35 mouse cellular contexts compared by ENCODE assay signal in genomic region chr16:38272483-38272882, GRCm38 (mm10). TPM values are rescaled to one million over a fixed set of nuclear protein-coding genes. Genes with fewer than 3 reads are reported as not detected.
DNase-seq lines count a peak whose midpoint lies in the region; ATAC-seq lines count a peak whose summit lies in the region.
"Had no signal": no experiment of that assay in that cellular context is flagged by ENCODE, and none has a peak within 500 bp of the region (broad histone marks: within the 10 kb centered on the region; RNA-seq: fewer than 3 reads in every experiment).

No protein-coding gene starts in this region.

- no peak overlapping the region for H3K4me3 ChIP-seq in intestine, embryonic 14.5 days (ENCODE audit: low read depth, low read length)
- H3K4me3 ChIP-seq in intestine, embryonic 16.5 days (ENCODE audit: low read length) = no peak overlapping the region
- H3K4me3 ChIP-seq in midbrain, embryonic 14.5 days (replicated peaks; ENCODE audit: low read depth, low read length) = no peak overlapping the region
- H3K4me3 ChIP-seq in midbrain, embryonic 11.5 days (ENCODE audit: low read depth, low read length) = no peak overlapping the region
- no peak overlapping the region for H3K4me3 ChIP-seq in forebrain, embryonic 12.5 days (replicated peaks)
- no peak overlapping the region for H3K4me3 ChIP-seq in forebrain, embryonic 16.5 days (replicated peaks; ENCODE audit: low read length)
- H3K4me3 ChIP-seq: embryonic facial prominence, embryonic 13.5 days; heart, embryonic 12.5 days; kidney, embryonic 15.5 days; liver, embryonic 12.5 days had no signal

- H3K36me3 ChIP-seq in intestine, embryonic 14.5 days (ENCODE audit: control insufficient read depth, insufficient read depth, low read length) = no peaks in the 10 kb centered on the region
- H3K36me3 ChIP-seq in intestine, embryonic 16.5 days (ENCODE audit: control insufficient read depth, insufficient read depth, low read length) = no peaks in the 10 kb centered on the region
- no peaks in the 10 kb centered on the region for H3K36me3 ChIP-seq in midbrain, embryonic 14.5 days (ENCODE audit: control insufficient read depth, insufficient read depth, low read length)
- H3K36me3 ChIP-seq in midbrain, embryonic 11.5 days (ENCODE audit: control insufficient read depth, insufficient read depth, low read length) = no peaks in the 10 kb centered on the region
- no peaks in the 10 kb centered on the region for H3K36me3 ChIP-seq in forebrain, embryonic 12.5 days (replicated peaks)
- no peaks in the 10 kb centered on the region for H3K36me3 ChIP-seq in forebrain, embryonic 16.5 days (ENCODE audit: control insufficient read depth, insufficient read depth)
- H3K36me3 ChIP-seq: embryonic facial prominence, embryonic 13.5 days; heart, embryonic 12.5 days; kidney, embryonic 15.5 days; liver, embryonic 12.5 days had no signal

- no peak for ATAC-seq in intestine, embryonic 14.5 days (replicated peaks; ENCODE audit: low FRiP score, low TSS enrichment, low read depth)
- ATAC-seq in intestine, embryonic 16.5 days = no peak
- ATAC-seq in midbrain, embryonic 14.5 days (ENCODE audit: low FRiP score, low TSS enrichment) = no peak; the same call in 1 of the 2 replicates
- ATAC-seq in midbrain, embryonic 11.5 days (ENCODE audit: low FRiP score) = no peak
- peak; percentile 55; the same call in 1 of the 2 replicates for ATAC-seq in forebrain, embryonic 12.5 days (ENCODE audit: low FRiP score)
- peak; percentile 43; the same call in 1 of the 2 replicates for ATAC-seq in forebrain, embryonic 16.5 days
- ATAC-seq: hindbrain, postnatal 0 days; liver, embryonic 12.5 days; liver, postnatal 0 days had no signal

- H3K4me2 ChIP-seq in intestine, embryonic 14.5 days (ENCODE audit: low read length) = no peak overlapping the region
- H3K4me2 ChIP-seq in intestine, embryonic 16.5 days (ENCODE audit: low read depth, low read length) = no peak overlapping the region
- no peak overlapping the region for H3K4me2 ChIP-seq in midbrain, embryonic 14.5 days (ENCODE audit: low read length)
- no peak overlapping the region for H3K4me2 ChIP-seq in midbrain, embryonic 11.5 days
- no peak overlapping the region for H3K4me2 ChIP-seq in forebrain, embryonic 12.5 days
- no peak overlapping the region for H3K4me2 ChIP-seq in forebrain, embryonic 16.5 days (ENCODE audit: low read length)
- H3K4me2 ChIP-seq: embryonic facial prominence, embryonic 13.5 days; heart, embryonic 12.5 days; kidney, embryonic 15.5 days; liver, embryonic 12.5 days had no signal

- 66% methylated on average over 5 of the region's 5 CpGs for whole genome bisulfite sequencing in intestine, embryonic 14.5 days
- WGBS in intestine, embryonic 16.5 days = 70% methylated on average over 5 of the region's 5 CpGs
- 26% methylated on average over 5 of the region's 5 CpGs for WGBS in midbrain, embryonic 14.5 days
- 45% methylated on average over 5 of the region's 5 CpGs for WGBS in midbrain, embryonic 11.5 days
- WGBS in forebrain, embryonic 12.5 days = 28% methylated on average over 5 of the region's 5 CpGs
- 14% methylated on average over 5 of the region's 5 CpGs for WGBS in forebrain, embryonic 16.5 days

- H3K27me3 ChIP-seq in intestine, embryonic 14.5 days (replicated peaks; ENCODE audit: control insufficient read depth, insufficient read depth, low read length) = no peaks in the 10 kb centered on the region
- no peaks in the 10 kb centered on the region for H3K27me3 ChIP-seq in intestine, embryonic 16.5 days (replicated peaks; ENCODE audit: control insufficient read depth, insufficient read depth, low read length)
- H3K27me3 ChIP-seq in midbrain, embryonic 14.5 days (ENCODE audit: control insufficient read depth, insufficient read depth, low read length) = no peaks in the 10 kb centered on the region
- no peaks in the 10 kb centered on the region for H3K27me3 ChIP-seq in midbrain, embryonic 11.5 days (ENCODE audit: control insufficient read depth, insufficient read depth, low read length)
- no peaks in the 10 kb centered on the region for H3K27me3 ChIP-seq in forebrain, embryonic 12.5 days
- H3K27me3 ChIP-seq in forebrain, embryonic 16.5 days (replicated peaks; ENCODE audit: control insufficient read depth, insufficient read depth, low read length) = no peaks in the 10 kb centered on the region
- H3K27me3 ChIP-seq: embryonic facial prominence, embryonic 13.5 days; heart, embryonic 12.5 days; kidney, embryonic 15.5 days; liver, embryonic 12.5 days had no signal

- DNase-seq in intestine, embryonic 14.5 days (ENCODE audit: low spot score) = peak; percentile 23
- peak; percentile 69 for DNase-seq in midbrain, embryonic 14.5 days
- DNase-seq in midbrain, embryonic 11.5 days (ENCODE audit: low spot score, missing footprints) = no peak
- DNase-seq in ovary, postnatal 36 days (ENCODE audit: low spot score) = no peak
- no peak for DNase-seq in adrenal gland, postnatal 25 days
- DNase-seq: adrenal gland, postnatal 36 days; B cell, adult 2 months; cerebellum, adult 8-10 months; cerebellum, postnatal 36 days; gastrocnemius, postnatal 10 days; heart, postnatal 4 days; kidney, postnatal 25 days; liver, postnatal 0 days; lung, postnatal 36 days; right cerebral cortex, adult 18-20 months; spleen, adult 18-20 months; thymus, postnatal 14 days had no signal

- no peaks in the 10 kb centered on the region for H3K9me3 ChIP-seq in intestine, embryonic 14.5 days (ENCODE audit: control insufficient read depth, low read length)
- no peaks in the 10 kb centered on the region for H3K9me3 ChIP-seq in intestine, embryonic 16.5 days (ENCODE audit: control insufficient read depth, low read length)
- H3K9me3 ChIP-seq in midbrain, embryonic 14.5 days (ENCODE audit: control insufficient read depth, low read length) = no peaks in the 10 kb centered on the region
- no peaks in the 10 kb centered on the region for H3K9me3 ChIP-seq in midbrain, embryonic 11.5 days (ENCODE audit: control insufficient read depth, low read length)
- no peaks in the 10 kb centered on the region for H3K9me3 ChIP-seq in forebrain, embryonic 12.5 days
- no peaks in the 10 kb centered on the region for H3K9me3 ChIP-seq in forebrain, embryonic 16.5 days (ENCODE audit: control insufficient read depth, low read length)
- H3K9me3 ChIP-seq: embryonic facial prominence, embryonic 13.5 days; kidney, embryonic 15.5 days; liver, embryonic 12.5 days had no signal

- H3K27ac ChIP-seq in intestine, embryonic 14.5 days (ENCODE audit: low read depth) = no peak overlapping the region
- H3K27ac ChIP-seq in intestine, embryonic 16.5 days (ENCODE audit: low read length) = no peak overlapping the region
- H3K27ac ChIP-seq in midbrain, embryonic 14.5 days (replicated peaks; ENCODE audit: low read depth, low read length) = no peak overlapping the region
- H3K27ac ChIP-seq in midbrain, embryonic 11.5 days (ENCODE audit: low read depth, low read length) = no peak overlapping the region
- no peak overlapping the region for H3K27ac ChIP-seq in forebrain, embryonic 12.5 days
- no peak overlapping the region for H3K27ac ChIP-seq in forebrain, embryonic 16.5 days (ENCODE audit: low read length)
- H3K27ac ChIP-seq: embryonic facial prominence, embryonic 13.5 days; hindbrain, postnatal 0 days; kidney, embryonic 15.5 days; liver, embryonic 12.5 days had no signal

- H3K4me1 ChIP-seq in intestine, embryonic 14.5 days (replicated peaks; ENCODE audit: control insufficient read depth, insufficient read depth, low read length) = no peaks in the 10 kb centered on the region
- H3K4me1 ChIP-seq in intestine, embryonic 16.5 days (ENCODE audit: control insufficient read depth, insufficient read depth, low read length) = 0 out of 2 replicates have a peak, but pooled peaks cover 2% of the 10 kb centered on the region
- peaks cover 5% of the 10 kb centered on the region; the same call in 1 of the 2 replicates for H3K4me1 ChIP-seq in midbrain, embryonic 14.5 days (ENCODE audit: control insufficient read depth, insufficient read depth, low read length)
- H3K4me1 ChIP-seq in midbrain, embryonic 11.5 days (ENCODE audit: control insufficient read depth, insufficient read depth, low read length) = peaks cover 8% of the 10 kb centered on the region; the same call in 1 of the 2 replicates
- peaks cover 15% of the 10 kb centered on the region for H3K4me1 ChIP-seq in forebrain, embryonic 12.5 days
- H3K4me1 ChIP-seq in forebrain, embryonic 16.5 days (replicated peaks; ENCODE audit: control insufficient read depth, insufficient read depth, low read length) = no peaks in the 10 kb centered on the region
- H3K4me1 ChIP-seq: embryonic facial prominence, embryonic 13.5 days; heart, embryonic 12.5 days; kidney, embryonic 15.5 days; liver, embryonic 12.5 days had no signal

- H3K9ac ChIP-seq in intestine, embryonic 14.5 days (ENCODE audit: low read length) = no peak overlapping the region
- H3K9ac ChIP-seq in intestine, embryonic 16.5 days (ENCODE audit: low read depth, low read length) = no peak overlapping the region
- no peak overlapping the region for H3K9ac ChIP-seq in midbrain, embryonic 14.5 days (replicated peaks; ENCODE audit: low read length)
- no peak overlapping the region for H3K9ac ChIP-seq in midbrain, embryonic 11.5 days (ENCODE audit: low read length)
- H3K9ac ChIP-seq in forebrain, embryonic 12.5 days = no peak overlapping the region
- H3K9ac ChIP-seq in forebrain, embryonic 16.5 days (replicated peaks; ENCODE audit: low read depth, low read length) = no peak overlapping the region
- H3K9ac ChIP-seq: embryonic facial prominence, embryonic 13.5 days; heart, embryonic 12.5 days; kidney, embryonic 15.5 days; liver, embryonic 12.5 days; liver, postnatal 0 days had no signal

RNA-seq across cellular contexts. Expression of gene Nr1i2, which starts 22.1 kb away (rescaled TPM):
- 4.7 and 6.7 TPM in 2 replicates for polyA plus RNA-seq in intestine, embryonic 14.5 days (2014; fragmentation: Nextera tagmentation; extraction: Ambion mirVana)
- 17.4 and 17.9 TPM in 2 replicates for polyA plus RNA-seq in intestine, embryonic 16.5 days (2015; fragmentation: Nextera tagmentation; extraction: Ambion mirVana)
- not detected in 2 replicates for polyA plus RNA-seq in midbrain, embryonic 14.5 days (2014; fragmentation: Nextera tagmentation; extraction: Ambion mirVana)
- polyA plus RNA-seq in midbrain, embryonic 11.5 days (2014; fragmentation: Nextera tagmentation; extraction: Ambion mirVana) = not detected in 2 replicates
- polyA plus RNA-seq in forebrain, embryonic 12.5 days (2016; fragmentation: Nextera tagmentation; extraction: Ambion mirVana) = not detected in 2 replicates
- polyA plus RNA-seq in forebrain, embryonic 16.5 days (2015; fragmentation: Nextera tagmentation; extraction: Ambion mirVana) = not detected in 2 replicates
- not detected in 2 replicates for total RNA-seq in adrenal gland, postnatal 25 days (2021)
- total RNA-seq: adrenal gland, adult 18-20 months; adrenal gland, postnatal 36 days; gastrocnemius, postnatal 10 days; heart, postnatal 4 days; hindbrain, postnatal 0 days; layer of hippocampus, adult 18-20 months; layer of hippocampus, postnatal 10 days; left cerebral cortex, adult 18-20 months; left cerebral cortex, postnatal 14 days; megakaryocyte, adult 5-6 weeks; monocyte, adult 5-6 weeks; neutrophil, adult 5-6 weeks had no signal
- polyA plus RNA-seq: embryonic facial prominence, embryonic 13.5 days; heart, embryonic 12.5 days; heart, postnatal 0 days; lung, embryonic 16.5 days had no signal

Comparison
In these comparisons a context has a peak if more than half of its experiments do, and no peak if none do; other contexts are left out.
1. DNase-seq: peak in intestine, embryonic 14.5 days (single experiment) and midbrain, embryonic 14.5 days (single experiment); none in midbrain, embryonic 11.5 days (single experiment), ovary, postnatal 36 days (single experiment) and adrenal gland, postnatal 25 days (single experiment).
2. ATAC-seq: peak in forebrain, embryonic 12.5 days (single experiment) and forebrain, embryonic 16.5 days (single experiment); none in intestine, embryonic 14.5 days (single experiment), intestine, embryonic 16.5 days (single experiment), midbrain, embryonic 14.5 days (single experiment) and midbrain, embryonic 11.5 days (single experiment).